Mouse (Mus musculus) left cerebral cortex, postnatal 10 days (tissue): ENCODE results near the gene Yod1. TPM values are rescaled to one million over a fixed set of nuclear protein-coding genes. Genes with fewer than 3 reads are reported as not detected.

ENCODE experiments used
- DNase-seq, 2 experiments: peaks; one replicate each; pipeline ENCODE4 v3.0.0; 2021 to 2022; ENCODE audit warnings: low spot score in 2 of 2, mixed read lengths in 1 of 2; ENCODE audit errors: extremely low spot score in 1 of 2
- intact Hi-C: fragments of 180-260 bp; cut with DNase I; formaldehyde crosslinking; loops from one replicate; pipeline ENCODE4 v1.15.1; 2025
- total RNA-seq, 2 experiments: library from RNA; stranded (reverse); gene quantifications; 2 replicates each; pipeline ENCODE4 v1.2.3; 2021

The Yod1 gene
- total RNA-seq, 2 experiments from 2014 or later = 10.3 to 10.4 TPM

DNA sequence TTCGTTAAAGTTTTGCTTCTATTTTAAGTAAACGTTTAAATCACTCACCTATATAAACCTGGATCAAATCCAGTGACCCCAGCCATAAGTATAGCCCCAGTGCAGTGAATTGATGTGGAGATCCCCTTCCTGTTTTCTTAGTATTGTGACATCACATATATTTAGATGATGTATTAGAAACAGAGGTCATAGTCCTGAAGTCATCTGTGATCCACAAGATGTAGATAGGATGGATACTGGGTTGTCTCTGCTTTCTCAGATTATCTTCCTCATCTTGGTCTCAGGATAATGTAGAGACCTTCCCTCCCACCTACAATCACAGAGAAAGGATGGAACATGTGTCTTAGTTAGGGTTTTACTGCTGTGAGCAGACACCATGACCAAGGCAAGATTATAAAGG, 12.0 kb downstream of the Yod1 start, which contains the start of gene Pfkfb2:
TSS of gene Pfkfb2 (minus strand) at position 101 of the 400 bp plus-strand sequence.
- intact Hi-C loops = no loop called here
- no peak for DNase-seq

DNA sequence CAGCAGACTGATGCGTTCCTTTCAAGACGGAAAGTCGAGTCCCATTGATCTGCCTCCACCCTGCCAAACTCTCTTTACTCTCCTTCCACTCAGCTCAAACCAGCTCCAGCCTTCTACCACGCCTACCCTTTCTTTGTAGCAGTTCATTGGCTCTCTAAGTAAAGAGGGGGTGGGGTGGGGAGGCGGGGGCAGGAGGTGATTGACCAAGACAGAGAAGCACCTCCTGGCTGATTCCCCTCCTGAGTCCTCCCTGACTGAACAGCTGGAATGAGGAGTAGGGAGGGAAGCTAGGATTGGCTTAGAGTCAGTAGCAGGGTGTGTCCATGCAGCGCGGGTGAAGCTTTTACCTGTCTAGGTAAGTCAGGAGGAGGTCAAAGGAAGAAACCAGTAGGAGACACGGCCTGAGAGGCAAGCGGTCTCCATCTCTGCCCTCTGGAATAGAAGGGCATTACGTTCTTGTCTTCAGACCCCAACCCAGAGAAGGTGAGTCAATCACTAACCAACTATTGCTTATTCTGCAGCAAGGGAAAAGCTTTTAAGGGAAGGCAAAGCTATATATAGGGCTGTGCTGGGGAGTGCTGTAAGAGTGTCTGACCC, 14.7 kb downstream of the Yod1 start, which contains the start of gene AA986860:
TSS of gene AA986860 (plus strand) at position 236 of the 597 bp plus-strand sequence.
- no peak for DNase-seq
- intact Hi-C loops = no loop called here

DNA sequence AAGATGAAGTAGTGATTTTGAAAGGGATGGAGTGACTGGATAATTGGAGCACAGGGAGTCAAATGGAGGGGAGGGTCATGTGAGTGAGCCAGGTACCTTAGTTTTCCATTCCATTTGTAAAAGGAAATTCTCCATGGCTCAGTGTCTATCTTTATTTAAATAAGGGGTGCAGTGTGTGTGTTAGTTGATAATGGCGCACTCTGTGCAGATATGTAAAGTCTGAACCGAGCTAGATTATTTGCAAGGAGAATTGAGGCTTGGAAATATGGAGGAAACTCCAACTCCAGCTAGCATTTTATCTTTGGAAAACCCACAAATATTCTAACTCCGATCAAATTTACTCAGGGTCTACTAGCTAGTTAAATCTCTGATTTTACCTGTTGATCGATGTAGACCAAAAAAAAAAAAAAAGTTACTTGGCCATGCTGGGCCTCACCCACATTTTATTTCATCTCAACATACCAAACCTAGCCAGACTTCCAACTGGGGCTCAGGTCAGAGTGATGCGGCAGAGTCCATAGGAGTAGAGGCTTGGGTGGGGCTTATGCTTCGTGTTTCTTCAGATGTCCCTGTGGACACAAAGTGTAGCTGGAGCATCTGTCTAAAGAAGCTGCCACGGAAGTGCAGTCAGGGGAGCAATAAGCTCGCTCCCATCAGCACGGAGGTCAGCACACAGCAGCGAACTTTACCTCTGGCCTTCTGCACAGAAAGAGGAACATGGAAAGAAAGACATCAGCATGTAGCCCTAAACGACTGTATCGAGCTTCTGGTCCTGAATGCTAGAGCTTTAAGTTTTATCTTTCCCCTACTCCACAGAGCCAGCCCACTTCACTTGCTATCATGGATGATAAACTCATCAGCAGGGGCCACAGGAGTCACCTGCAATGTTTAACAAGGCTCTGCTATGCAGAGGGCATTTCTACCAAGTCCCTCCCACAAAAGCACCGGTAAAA, 15.9 kb downstream of the Yod1 start:
- intact Hi-C loops = no loop called here

DNA sequence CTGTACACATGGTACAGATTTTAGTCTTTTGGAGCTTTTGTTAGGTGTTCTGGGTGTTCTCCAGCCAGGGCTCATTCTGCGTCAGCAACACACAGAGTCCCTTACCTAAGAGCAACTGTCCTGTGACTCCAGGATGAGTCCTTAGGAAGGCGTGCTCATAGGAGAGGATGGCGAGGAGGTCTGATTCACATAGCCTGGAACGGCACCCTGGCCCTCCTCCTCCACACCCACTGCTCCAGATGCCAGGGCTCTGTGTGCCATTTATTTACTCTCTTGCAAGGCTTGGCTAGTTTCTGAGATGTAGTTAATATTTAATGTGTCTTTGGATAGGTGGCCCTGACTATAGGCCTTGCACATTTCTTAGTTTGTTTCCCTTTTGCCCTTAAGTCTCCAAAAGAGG, 16.5 kb downstream of the Yod1 start:
- DNase-seq = no peak
- intact Hi-C loops = no loop called here

More for the DNA sequence above, 15.9 kb downstream of the Yod1 start:
- DNase-seq = no peak

DNA sequence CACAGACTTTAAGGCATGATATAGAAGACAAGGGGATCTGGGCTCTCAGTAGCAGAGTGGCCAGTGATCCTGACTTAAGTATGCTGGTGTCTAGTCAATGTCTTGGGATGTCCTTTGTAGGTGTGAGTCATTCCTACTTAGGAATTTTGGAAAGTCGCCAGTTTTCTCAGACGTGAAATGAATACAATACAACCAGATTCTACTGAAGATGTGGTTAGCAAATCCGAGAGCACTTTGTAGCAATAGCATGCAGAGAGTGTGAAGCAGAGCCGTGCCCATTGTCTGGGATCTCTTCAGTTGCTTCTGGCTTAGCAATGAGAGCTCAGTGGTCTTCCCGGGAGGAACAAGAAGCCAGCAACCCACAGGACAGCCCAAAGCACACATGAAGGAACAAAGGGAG, 17.3 kb downstream of the Yod1 start:
- DNase-seq = no peak
- intact Hi-C loops = no loop called here

DNA sequence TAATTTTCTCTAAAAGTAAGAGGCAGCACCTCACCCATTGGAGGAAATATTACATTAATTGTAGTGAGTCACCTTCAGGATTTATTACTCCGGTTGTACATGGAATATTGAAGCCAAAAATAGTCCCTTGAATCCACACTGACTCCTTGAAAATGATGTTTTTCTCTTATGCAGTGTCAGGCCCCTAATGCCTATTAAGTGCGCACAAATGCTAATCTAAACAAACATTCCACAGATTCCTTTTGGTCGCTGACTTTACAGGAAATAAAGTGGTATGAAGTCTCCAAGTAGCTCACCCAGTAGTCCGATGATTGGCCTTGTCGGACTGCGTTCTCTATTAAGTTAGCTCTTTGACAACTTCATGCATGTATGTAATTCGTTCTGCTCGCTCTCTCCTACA, 17.7 kb downstream of the Yod1 start:
- DNase-seq = no peak
- intact Hi-C loops = no loop called here

DNA sequence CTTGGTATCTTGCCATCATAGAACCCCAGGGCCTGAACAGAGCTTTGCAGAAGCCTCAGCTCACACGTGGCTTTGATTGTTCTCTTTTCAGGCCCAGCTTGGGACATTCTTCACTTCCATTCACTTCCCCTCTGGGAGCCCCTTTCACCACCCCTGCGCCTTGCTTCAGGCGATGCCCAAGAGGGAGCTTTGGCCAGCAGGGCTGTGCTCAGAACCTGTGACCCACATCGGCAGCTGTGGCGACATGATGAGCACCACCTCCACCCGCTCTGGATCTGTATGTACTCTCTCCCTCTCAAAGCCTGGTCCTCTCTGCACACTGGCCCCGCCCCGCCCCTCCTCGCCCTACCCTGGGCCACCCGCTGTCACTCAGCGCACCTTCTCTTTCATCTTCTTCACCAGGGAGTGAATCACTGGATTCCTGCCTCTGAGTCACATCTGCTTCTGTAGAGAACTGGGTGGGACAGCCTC, 20.3 kb downstream of the Yod1 start:
- intact Hi-C loops = no loop called here
- no peak for DNase-seq

DNA sequence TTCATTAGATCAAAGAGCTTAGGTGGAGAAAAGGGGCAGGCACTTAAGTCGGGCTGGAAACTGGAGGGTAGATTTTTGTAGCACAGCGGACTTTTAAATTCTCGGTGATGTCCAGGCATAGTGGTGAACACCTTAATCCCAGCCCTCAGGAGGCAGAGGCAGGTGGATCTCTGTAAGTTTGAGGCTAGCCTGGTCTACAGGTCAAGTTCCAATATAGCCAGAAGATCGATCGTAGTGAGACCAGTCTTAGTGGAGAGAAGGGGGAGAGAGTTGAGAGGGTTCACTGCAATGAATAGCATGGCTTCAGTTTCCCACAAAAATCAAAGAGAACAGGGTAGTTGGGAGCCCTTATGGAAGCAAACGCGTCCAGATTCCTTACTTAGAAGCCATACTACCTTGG, 20.8 kb downstream of the Yod1 start:
- intact Hi-C loops = no loop called here
- no peak for DNase-seq

DNA sequence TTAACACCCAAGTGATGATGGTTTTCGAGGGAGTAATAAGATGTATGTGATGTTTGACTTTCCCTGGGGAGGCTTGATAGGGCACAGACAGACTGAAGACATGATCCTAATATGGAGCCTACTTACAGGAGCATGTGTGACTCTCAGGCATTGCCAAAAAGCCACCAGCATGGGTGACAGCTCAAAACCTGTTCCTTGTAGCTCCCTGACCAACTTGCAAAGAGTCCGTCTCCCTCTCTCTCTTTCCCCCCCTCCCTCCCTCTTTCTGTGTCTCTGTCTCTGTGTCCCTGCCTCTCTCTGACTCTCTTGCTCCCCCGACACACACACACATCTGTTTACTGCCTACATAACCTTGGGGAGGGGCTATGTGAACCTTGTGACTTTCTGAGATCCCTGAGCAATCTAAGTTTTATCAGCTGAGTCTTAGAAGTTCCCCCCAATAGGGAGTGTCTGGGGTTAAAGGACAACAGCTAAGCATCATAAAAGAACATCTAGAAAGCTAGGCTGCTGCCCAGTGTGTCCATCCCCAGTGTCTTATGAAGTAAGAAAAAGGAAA, 21.5 kb downstream of the Yod1 start:
- no peak for DNase-seq
- intact Hi-C loops = no loop called here

DNA sequence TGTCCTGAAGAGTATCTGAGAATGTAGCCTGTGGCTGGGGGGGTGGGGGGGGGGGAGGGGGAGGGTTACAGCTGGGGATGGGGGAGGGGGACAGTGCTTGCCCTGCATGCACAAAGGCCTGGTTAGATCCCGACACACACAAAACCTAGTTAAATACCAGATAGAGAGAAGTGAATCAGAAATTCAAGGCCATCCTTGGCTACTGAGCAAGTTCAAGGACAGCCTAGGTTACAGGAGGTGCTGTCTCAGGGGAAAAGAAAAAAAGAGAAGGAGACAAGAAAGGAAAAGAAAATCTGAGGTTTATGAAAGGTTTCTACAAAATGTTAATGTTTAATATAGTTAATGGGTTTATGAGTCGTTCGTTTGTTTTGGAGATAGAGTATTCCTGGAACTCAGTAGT, 22.5 kb downstream of the Yod1 start:
- intact Hi-C loops = no loop called here
- no peak for DNase-seq

DNA sequence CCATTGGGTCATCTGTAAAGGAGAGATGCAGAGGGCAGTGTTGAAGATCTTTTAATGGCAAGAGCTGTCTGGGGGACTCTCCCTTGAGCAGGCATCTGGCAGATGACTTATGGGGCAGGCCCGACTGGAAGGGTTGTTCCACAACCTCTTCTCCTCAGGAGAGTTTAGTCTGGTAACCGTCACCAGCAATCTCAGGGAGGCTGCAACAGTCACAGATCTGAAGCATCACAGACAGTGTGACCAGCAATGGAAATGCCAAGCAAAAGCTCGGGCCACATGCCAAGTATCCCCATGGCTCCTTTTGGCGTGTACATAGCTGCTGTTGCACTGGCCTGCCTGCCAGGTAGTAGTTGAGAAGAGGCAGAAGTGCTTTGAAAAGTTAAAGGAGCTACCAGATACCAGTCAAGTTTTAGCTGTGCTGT, 23.1 kb downstream of the Yod1 start:
- peak in 1 of 2 experiments; percentile 49 for DNase-seq
- intact Hi-C loops = no loop called here

DNA sequence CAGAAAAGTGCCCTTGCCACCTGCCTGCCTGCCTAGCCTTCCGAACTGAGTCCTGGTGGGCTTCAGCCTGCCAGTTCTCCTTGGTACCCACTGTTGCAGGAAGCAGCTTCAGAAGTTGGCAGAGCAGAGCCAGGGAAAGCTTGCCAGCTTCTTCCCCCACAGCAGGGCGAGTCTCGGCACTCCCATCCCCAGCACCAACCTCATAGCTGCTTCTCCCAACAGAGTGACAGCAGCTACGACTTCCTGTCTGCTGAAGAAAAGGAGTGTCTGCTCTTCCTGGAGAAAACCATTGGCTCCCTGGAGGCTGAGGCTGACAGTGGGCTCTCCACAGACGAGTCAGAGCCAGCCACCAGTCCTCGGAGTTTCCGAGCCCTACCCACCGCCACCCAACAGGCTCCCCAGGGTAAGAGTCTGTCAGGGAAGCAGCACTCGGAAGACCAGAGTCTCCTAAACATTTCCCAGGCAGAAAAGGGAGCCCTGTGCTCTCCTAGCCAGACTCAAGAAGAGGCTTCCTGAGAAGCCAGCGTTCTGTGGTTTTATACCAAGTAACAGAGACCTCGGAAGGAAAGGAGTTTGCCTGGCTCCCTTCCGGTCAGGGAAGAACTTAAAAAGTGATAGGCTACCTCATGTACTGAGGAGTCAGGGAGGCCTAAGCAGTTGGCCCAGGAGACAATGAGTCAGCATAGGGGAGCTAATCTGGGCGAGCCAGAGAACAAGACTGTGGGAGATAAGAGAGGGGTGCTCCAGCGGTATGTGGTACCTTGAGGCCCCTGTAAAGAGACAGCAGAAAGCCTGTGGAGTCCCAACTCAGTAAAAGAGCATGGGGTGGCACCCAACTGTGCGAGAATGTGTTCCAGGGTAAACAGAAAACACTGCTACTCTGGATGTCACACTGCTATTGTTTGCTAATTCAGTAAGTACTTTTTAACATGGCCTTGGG, 23.9 kb downstream of the Yod1 start:
- intact Hi-C loops = no loop called here
- peak; percentile 38 to 53 for DNase-seq

DNA sequence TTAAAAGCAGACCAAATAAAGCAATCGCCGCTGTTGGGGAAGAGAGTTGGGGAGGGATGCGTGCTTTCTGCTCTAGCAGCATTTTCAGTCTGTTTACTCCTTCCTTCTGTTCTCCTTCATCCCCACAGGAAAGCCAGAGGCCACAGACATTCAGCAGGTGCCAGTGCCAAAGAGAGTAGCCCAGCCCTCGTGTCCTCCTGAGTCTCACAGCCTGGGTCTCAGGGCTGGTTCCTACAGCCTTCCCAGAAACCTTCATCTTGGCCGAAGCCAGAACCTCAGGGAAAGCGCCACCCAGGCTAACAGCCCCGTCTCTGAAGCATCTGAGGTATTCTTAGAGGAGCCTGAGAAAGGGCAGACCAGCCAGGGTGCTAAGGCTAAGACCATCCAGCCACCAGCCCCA, 25.1 kb downstream of the Yod1 start:
- intact Hi-C loops = no loop called here
- no peak for DNase-seq

DNA sequence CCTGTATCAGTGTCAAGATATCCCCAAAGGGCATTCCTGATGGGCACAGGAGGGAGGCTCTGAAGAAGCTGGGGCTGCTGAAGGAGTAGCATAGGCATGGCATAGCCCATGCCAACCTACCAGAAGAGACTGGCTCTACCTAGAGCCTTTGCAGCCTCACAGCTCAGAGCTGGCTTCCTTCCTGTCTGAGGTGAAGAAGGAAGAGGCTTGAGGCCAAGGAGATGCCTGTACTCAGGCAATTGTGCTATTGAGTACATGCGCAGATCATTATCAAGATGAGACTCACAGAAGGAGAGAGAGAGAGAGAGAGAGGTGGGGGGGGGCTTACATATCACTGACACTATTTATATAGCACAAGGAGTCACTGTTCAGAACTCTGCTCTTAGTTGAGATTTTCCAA, 26.6 kb downstream of the Yod1 start:
- DNase-seq = no peak
- intact Hi-C loops = no loop called here

DNA sequence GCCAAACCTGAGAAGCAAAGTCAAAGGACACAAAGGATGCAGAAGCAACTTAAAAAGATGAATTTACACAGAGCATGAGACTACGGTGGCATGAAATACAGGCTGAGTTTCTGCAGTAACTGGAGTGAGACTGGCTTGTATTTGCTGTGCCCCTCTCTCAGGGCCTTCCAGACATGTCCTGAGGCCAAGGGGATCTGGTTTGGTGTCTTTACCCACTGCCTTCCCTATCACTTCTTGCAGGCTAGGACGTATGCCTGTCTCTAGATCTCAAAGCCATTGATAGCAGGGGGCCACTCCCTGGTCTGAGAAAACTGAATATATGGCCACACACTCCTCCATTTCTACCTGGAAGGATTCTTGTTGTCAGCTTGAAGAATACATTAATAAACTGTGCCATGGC, 27.1 kb downstream of the Yod1 start:
- DNase-seq = no peak

DNA sequence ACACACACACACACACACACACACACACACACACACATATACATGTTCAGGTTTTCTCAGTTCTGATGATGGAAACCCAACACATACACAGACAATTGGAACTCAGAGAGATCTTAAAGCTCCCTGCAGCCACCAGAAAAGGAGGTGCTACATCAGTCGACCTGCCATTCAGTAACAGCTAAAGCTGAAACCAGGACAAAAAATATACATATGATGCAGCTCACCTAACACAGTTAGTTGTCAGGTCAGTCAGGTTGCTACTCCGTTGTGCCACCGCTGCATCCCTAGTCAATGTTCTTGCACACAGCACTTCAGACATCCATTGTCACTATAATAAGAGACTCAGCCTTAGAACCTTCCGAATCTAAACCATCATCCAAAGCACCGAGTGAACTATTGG, 27.8 kb downstream of the Yod1 start:
- no peak for DNase-seq
- intact Hi-C loops = no loop called here

More for the DNA sequence above, 27.1 kb downstream of the Yod1 start:
- intact Hi-C loops = no loop called here

DNA sequence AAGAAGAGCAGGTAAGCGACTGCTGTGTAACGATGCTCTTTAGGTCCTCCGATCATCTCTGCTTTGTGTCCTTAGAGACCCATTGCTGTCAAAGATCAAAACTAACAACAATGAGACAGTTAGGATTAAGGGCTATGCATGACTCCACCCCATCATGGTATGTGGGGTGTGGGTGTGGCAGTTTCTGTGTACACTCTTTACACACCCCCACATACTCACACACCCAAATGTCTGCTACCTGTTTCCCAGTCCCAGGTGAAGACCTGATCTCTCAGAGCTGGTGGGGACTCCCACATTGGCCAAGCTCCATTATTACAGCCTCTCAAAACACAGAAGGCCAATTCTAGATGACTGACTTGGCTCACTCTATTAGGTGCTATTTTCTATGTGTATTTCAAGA, 28.5 kb downstream of the Yod1 start:
- DNase-seq = no peak
- intact Hi-C loops = no loop called here

DNA sequence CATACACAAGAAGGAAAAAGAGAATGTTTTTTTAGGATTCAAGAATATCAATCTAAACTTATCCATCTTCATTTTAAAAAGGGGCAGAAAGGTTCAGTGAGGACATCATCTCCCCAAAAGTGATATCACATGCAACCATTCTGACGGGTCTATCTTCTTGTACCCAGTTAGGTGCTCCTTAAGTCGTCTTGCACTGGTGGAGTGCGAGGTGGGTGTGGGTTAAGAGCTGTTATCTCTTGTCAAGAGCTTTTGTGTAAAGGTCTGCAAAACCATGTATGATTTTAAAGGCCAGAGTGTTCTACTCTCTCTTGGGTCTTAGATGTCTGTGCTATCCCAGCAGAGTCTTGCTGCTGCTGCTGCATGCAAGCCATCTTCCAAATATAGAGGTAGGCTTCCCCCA, 29.7 kb downstream of the Yod1 start:
- DNase-seq = no peak
- intact Hi-C loops = no loop called here

DNA sequence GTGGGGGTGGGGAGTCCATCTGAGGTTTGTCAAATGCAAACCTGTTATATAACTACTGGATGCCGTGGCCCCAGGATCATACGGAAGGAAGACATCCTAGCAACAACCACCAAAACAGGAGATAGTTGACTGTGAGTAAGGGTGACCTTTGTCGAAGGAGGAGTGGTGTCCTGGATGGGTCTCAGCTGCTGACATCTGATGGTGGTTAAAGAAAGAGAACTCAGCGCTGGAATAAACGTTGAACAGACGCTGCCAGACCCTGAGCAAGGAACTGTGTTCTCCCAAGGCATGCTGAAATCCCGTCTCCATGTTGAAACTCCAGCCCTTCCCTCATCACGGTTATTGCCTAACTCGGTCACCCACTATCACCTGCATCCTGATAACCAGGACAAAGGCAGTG, 42.6 kb downstream of the Yod1 start:
- intact Hi-C loops = no loop called here
- DNase-seq = no peak
